Mouse (Mus musculus): Measurements from ENCODE around the gene Obscn.

GRCm38 (mm10) chr11:58994337-58994826, 141.8 kb downstream of the Obscn start:
- TF ChIP-seq CTCF (IDR thresholded peaks at IDR 0.05; ENCODE audit: low read depth) (peak; percentile 38), EP300 (IDR thresholded peaks at IDR 0.05; ENCODE audit: low read depth) (no peak)

Data from liver, postnatal 0 days (tissue).